Mouse (Mus musculus) left cerebral cortex, postnatal 10 days (tissue): ENCODE data around the gene Pcbp2. TPM values are rescaled to one million over a fixed set of nuclear protein-coding genes. Genes with fewer than 3 reads are reported as not detected.

Experiments used
- DNase-seq, 2 experiments: peaks; one replicate each; pipeline ENCODE4 v3.0.0; 2021 to 2022; ENCODE audit warnings: low spot score in 2 of 2, mixed read lengths in 1 of 2; ENCODE audit errors: extremely low spot score in 1 of 2
- intact Hi-C: fragments of 180-260 bp; cut with DNase I; formaldehyde crosslinking; loops from one replicate; pipeline ENCODE4 v1.15.1; 2025
- total RNA-seq, 2 experiments: library from RNA; stranded (reverse); gene quantifications; 2 replicates each; pipeline ENCODE4 v1.2.3; 2021

The Pcbp2 gene
- total RNA-seq, 2 experiments from 2014 or later = 457 to 465 TPM

DNA sequence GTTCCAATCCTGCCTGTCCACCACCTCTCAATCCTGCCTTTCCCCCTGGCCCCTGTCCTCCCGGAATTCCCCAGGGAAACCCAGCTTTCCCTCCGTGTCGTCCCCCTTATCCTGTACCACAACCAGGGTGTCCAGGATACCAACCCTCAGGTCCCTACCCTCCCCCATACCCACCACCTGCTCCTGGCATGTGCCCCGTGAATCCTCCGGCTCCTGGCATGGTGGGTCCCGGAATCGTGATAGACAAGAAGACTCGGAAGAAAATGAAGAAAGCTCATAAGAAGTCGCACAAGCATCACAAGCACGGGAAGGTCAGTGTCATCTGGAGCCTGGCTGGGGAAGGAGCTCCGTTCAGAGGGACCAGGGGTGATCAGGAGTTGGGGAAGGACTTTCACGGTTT is 9.9 kb upstream of the Pcbp2 start:
- intact Hi-C loops = no loop called here
- DNase-seq = no peak

DNA sequence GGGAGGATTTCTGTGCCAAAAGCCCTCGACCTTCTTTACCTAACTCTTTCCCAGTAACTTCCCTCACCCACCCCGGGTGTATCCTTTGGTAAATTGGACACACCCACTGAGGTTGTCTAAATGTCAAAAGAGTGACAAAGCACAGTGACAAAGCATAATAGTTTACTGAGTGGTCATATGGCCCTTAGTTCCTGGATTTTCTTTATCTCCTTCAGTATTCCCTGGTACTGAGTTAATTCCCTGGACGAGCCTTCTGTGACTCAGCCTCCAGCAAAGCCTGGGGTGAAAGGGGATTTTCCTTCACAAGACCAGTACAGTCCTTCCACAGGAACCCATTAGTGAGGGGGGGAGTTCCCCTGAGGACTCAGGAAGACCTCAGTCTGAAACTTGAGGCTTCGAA is 9.4 kb upstream of the Pcbp2 start:
- DNase-seq = no peak
- intact Hi-C loops = no loop called here

DNA sequence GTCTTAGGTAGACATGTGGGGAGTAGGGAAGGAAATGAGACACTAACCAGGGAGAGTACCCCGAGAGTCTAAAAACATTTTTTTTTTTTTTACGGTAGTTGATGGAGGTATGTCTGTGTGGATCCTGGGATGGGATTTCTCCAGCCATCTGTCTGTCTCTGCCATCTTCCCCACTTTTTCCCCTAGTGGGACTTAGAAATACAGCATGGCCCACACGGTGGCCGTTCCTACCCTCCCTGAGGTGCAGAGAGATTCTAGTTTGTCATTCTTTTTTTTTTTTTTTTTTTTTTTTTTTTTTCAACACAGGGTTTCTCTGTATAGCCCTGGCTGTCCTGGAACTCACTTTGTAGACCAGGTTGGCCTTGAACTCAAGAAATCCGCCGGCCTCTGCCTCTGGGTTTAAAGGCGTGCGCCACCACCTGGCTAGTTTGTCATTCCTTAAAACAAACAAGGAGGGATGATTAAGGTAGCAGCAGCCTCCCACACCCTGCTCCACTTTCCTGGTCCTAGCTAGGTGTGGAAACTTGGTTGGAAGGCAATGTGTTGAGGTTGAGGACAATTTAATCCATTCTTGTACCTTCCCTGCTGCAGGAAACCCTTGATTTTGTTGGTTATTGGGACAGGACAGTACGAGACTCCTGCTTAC is 8.8 kb upstream of the Pcbp2 start:
- intact Hi-C loops = no loop called here
- no peak for DNase-seq

DNA sequence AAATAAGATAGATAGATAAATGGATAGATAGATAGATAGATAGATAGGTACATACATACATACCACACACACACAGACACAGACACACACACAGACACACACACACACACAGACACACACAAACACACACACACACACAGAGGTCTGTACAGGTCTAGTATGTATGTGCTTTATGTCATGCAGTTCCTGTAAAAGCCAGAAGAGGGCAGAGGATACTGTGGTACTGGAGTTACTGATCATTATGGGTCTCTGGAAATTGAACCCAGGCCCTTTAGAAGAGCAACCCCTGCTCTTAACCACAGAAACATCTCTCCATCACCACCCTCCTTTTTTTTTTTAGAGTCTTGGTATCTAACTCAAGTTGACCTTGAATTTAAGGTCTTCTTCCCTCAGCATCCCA is 6.7 kb upstream of the Pcbp2 start:
- intact Hi-C loops = no loop called here
- no peak for DNase-seq

DNA sequence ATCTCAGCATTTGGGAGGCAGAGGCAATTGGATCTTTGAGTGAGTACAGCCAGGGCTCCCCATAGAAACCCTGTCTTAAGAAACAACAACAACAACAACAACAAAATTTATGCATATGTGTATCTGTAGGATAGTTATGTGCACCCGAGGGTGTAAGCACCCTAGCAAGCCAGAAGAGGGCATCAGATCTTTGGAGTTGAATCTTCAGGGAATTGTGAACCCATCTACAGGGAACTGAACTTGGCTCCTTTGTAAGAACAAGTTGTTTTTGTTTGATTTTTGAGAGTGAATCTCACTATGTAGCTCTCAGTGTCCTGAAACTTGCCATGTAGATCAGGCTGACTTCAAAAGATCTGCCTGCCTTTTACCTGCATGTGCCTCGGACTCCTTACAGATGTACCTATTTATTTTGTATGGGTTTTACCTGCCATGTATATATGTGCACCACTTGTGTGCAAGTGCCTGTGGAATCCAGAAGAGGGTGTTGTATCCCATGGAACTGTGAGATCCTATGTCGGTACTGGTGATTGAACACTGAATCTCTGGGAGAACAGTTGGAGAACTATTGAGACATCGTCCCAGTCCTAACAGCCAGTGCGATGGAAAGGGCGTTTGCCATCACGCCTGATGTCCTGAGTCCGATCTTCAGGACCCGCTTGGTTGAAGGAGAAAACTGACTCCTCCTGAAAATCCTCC is 1.5 kb upstream of the Pcbp2 start:
- intact Hi-C loops = no loop called here
- no peak for DNase-seq

DNA sequence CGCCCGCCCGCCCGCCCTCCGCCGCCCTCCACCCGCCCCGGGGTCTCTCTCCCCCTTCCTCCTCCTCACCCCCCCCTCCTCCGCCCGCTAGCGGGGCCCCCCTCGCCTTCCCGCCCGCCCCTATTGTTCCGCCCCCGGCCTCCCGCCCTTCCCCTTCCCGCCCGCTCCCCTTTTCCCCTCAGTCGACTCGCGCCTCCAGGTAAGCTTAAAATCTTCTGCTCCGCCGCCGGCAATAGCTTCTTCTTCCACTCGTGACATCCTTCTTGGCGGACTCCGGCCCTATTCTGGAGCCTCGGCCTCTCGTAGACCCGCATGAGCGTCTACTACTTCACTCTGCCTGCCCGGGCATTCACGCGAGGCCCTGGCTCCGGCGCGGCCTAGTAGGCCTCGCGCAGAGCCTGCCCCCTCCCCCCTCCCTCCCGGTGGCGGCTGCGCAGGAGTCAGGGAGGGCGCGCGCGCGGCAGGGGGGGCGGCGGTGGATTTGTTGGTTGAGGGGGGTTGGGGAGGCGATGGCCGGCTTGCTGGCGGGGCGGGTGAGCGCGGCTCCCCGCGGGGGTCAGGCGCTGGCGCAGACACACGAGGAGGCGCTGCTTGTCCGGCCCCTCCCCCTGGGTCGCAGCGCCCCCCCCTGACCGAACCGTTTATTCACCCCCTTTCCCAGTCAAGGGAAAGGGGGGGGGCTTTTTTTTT is 411 bp downstream of the Pcbp2 start:
- intact Hi-C loops = loop anchor here (5.0 kb wide), 1 partner anchor 37 kb away; no protein-coding TSS in a partner anchor
- peak; percentile 68 to 94 for DNase-seq

- no peak for DNase-seq
- intact Hi-C loops = loop anchor here (5.0 kb wide), 1 partner anchor 36 kb away; no protein-coding TSS in a partner anchor
Measured at GRCm38 (mm10) chr15:102471295-102471645, 931 bp downstream of the Pcbp2 start.

- DNase-seq = no peak
- intact Hi-C loops = loop anchor here (5.0 kb wide), 1 partner anchor 36 kb away; no protein-coding TSS in a partner anchor
Measured at GRCm38 (mm10) chr15:102471727-102472126, 1.4 kb downstream of the Pcbp2 start.

DNA sequence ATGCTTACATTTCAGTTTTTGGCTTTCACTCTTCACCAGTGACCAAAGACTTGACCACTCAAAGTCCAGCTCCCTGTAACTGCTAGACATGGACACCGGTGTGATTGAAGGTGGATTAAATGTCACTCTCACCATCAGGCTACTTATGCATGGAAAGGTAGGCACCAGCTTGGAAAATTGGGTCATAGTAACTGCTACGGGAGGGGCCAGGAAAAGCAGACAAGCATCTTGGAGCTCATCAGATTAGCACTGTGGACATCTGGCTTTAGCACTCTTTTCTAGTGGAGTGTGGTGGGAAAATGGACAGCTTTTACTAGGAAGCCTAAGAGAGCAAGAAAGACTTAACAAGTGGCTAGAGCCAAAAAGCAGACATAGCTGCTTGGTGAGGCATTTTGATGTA is 2.9 kb downstream of the Pcbp2 start:
- intact Hi-C loops = loop anchor here (5.0 kb wide), 1 partner anchor 34 kb away; no protein-coding TSS in a partner anchor
- DNase-seq = no peak

- intact Hi-C loops = loop anchor here (5.0 kb wide), 1 partner anchor 33 kb away; no protein-coding TSS in a partner anchor
- no peak for DNase-seq
Measured at GRCm38 (mm10) chr15:102474520-102474919, 4.2 kb downstream of the Pcbp2 start.

GRCm38 (mm10) chr15:102483136-102483535 is 12.8 kb downstream of the Pcbp2 start:
- DNase-seq = no peak
- intact Hi-C loops = loop anchor here (10.0 kb wide), 1 partner anchor 388 kb away; no protein-coding TSS in a partner anchor

DNA sequence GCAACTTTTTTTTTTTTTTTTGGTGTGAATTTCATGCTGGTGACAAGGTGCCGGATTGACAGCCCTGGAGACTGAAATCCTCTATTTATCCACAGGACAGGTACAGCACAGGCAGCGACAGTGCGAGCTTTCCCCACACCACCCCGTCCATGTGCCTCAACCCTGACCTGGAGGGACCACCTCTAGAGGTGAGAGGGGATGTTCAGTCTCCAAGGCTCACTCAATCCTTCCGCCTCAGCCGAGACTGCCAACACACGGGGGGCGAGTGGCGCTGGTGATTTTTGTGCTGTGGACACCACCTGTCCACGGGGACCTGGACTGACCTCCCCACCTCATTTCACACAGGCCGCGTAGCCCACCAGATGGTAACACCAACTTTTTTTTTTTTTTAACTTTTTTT is 15.5 kb downstream of the Pcbp2 start:
- DNase-seq = no peak
- intact Hi-C loops = loop anchor here (10.0 kb wide), 1 partner anchor 391 kb away; no protein-coding TSS in a partner anchor

DNA sequence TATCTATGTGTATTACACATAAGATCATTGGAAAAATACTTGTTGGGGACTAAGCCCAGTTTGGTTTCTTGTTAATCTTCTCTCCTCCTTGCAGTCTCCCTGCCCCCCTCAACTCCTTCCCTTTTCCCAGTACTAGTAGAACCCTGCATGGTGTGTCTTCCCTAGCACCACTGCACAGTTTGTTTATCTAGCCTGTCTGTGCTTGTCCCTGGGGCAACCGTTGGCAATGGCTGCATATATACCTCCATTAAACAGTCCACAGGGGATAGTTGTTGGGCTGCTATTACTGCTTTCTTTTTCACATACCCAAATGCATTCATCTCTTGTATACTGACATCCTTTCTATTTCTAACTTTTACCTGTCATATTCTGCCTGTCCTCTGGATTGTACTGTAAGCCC is 17.3 kb downstream of the Pcbp2 start:
- intact Hi-C loops = loop anchor here (10.0 kb wide), 1 partner anchor 393 kb away; no protein-coding TSS in a partner anchor
- DNase-seq = no peak

- no peak for DNase-seq
- intact Hi-C loops = no loop called here
Measured at GRCm38 (mm10) chr15:102498322-102498721, 28.0 kb downstream of the Pcbp2 start.

- no peak for DNase-seq
- intact Hi-C loops = no loop called here
Measured at GRCm38 (mm10) chr15:102499370-102499769, 29.0 kb downstream of the Pcbp2 start.

DNA sequence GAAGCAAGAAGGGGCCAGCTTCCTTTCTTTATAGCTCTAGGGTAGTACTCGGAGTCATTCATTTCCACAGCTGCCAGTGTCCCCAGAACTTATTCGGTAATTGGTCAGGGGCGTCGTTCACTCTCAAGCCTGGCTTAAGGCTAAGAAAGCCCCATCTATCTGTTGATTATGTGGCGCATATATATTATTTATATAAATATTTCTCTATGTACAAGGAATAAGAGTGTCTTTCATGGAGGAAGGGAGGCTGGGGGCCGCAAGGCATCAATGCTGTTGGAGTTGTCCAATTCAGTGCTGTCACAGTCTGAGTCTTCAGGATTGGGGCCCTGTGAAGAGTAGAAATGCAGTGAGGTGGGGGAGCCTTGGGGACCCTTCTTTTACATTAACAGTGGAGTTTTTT is 29.5 kb downstream of the Pcbp2 start:
- intact Hi-C loops = no loop called here
- no peak for DNase-seq

DNA sequence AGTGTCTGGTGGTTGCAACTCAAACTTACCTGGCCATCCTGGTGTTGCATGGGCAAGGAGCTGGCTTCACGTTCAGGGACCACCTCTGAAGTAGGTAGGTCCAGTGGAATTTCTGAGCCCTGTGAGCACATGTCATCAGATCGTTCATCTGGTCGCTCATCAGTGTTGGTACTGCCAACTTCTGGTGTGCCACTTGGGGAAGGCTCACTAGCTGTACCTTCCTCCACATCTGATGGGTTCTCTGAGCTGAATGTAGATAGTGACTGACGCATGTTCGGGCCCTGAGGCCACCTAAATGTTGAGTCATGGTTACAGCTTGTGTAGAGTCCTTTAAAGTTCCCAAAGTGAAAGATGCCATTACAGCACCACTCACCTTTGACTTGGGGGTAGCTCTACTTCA is 30.1 kb downstream of the Pcbp2 start:
- DNase-seq = no peak
- intact Hi-C loops = no loop called here

- DNase-seq = no peak
- intact Hi-C loops = no loop called here
Measured at GRCm38 (mm10) chr15:102501084-102501814, 30.9 kb downstream of the Pcbp2 start.

- no peak for DNase-seq
- intact Hi-C loops = no loop called here
Measured at GRCm38 (mm10) chr15:102502254-102502840, 32.0 kb downstream of the Pcbp2 start.
